ENCODE assay signal across 17 mouse cellular contexts in the genomic region with DNA sequence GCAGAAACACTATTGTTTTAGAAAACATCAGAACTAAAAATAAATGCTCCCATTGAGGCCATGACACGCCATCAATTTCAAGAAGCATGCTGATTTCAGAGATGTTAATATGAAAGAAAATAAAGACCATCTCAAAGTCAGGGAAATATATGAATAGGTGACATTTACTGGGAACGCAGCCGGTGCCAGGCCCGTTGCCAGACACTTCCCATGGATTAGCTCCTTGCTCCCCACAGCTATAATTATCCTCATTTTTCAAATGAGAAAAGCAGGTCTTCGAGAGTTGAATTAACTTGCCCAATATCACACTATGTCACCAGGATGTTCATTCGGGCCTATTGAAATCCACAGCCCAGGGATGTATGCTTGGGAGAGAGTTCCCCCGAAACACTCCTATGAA.
DNase-seq lines count a peak whose midpoint lies in the region; ATAC-seq and TF ChIP-seq lines count a peak whose summit lies in the region.
"Had no signal": no experiment of that assay in that cellular context is flagged by ENCODE, and none has a peak within 500 bp of the region (broad histone marks: within the 10 kb centered on the region; RNA-seq: fewer than 3 reads in every experiment).

No protein-coding gene starts in this region.

- no peaks in the 10 kb centered on the region for H3K9me3 ChIP-seq in forebrain, postnatal 0 days (ENCODE audit: low read length)
- no peaks in the 10 kb centered on the region for H3K9me3 ChIP-seq in midbrain, embryonic 13.5 days
- H3K9me3 ChIP-seq: limb, embryonic 15.5 days had no signal

- H3K9ac ChIP-seq in forebrain, postnatal 0 days: no peak overlapping the region
- H3K9ac ChIP-seq in midbrain, embryonic 13.5 days (replicated peaks): no peak overlapping the region
- H3K9ac ChIP-seq: limb, embryonic 15.5 days had no signal

- no peak for TF ChIP-seq POLR2A in brain, embryonic 14.5 days (IDR thresholded peaks at IDR 0.05; ENCODE audit: borderline replicate concordance, extremely low read depth, insufficient read depth, insufficient read length, poor library complexity, severe bottlenecking)
- TF ChIP-seq POLR2A in thymus, adult 2 months (IDR thresholded peaks at IDR 0.05; ENCODE audit: control insufficient read depth, extremely low read depth, insufficient read depth, low read length, poor library complexity): no peak

- no peaks in the 10 kb centered on the region for H3K36me3 ChIP-seq in forebrain, postnatal 0 days (ENCODE audit: insufficient read depth)
- H3K36me3 ChIP-seq in midbrain, embryonic 13.5 days: no peaks in the 10 kb centered on the region
- H3K36me3 ChIP-seq in thymus, adult 2 months (ENCODE audit: control insufficient read depth, insufficient read depth, low read length): no peaks in the 10 kb centered on the region
- H3K36me3 ChIP-seq: limb, embryonic 15.5 days had no signal

- DNase-seq in cerebellum, postnatal 36 days: peak; percentile 24 to 26
- DNase-seq in cerebellum, adult 9-11 months: no peak
- peak; percentile 86 for DNase-seq in brain, embryonic 14.5 days (ENCODE audit: low read depth)
- no peak for DNase-seq in forebrain, postnatal 0 days
- no peak for DNase-seq in adrenal gland, postnatal 14 days
- no peak for DNase-seq in thymus, adult 2 months
- DNase-seq in lung, postnatal 10 days: no peak
- DNase-seq: adrenal gland, adult 8-10 months; B cell, adult 2 months; heart, postnatal 10 days; kidney, postnatal 14 days; lung, adult 2 months; spleen, adult 18-20 months had no signal

- H3K4me2 ChIP-seq in forebrain, postnatal 0 days (ENCODE audit: low read depth): no peak overlapping the region
- no peak overlapping the region for H3K4me2 ChIP-seq in midbrain, embryonic 13.5 days (replicated peaks)
- H3K4me2 ChIP-seq: limb, embryonic 15.5 days had no signal

- no peak overlapping the region for H3K4me3 ChIP-seq in forebrain, postnatal 0 days (ENCODE audit: low read depth, low read length)
- no peak overlapping the region for H3K4me3 ChIP-seq in midbrain, embryonic 13.5 days (replicated peaks)
- no peak overlapping the region for H3K4me3 ChIP-seq in thymus, adult 2 months (ENCODE audit: control insufficient read depth, insufficient read depth, low read length)
- H3K4me3 ChIP-seq: left cerebral cortex, adult 2 months; limb, embryonic 15.5 days had no signal

- peaks cover 40% of the 10 kb centered on the region for H3K4me1 ChIP-seq in forebrain, postnatal 0 days (ENCODE audit: insufficient read depth)
- H3K4me1 ChIP-seq in midbrain, embryonic 13.5 days (replicated peaks): peaks cover 46% of the 10 kb centered on the region
- H3K4me1 ChIP-seq in thymus, adult 2 months (replicated peaks; ENCODE audit: control insufficient read depth, insufficient read depth, low read length): no peaks in the 10 kb centered on the region

- no peak for ATAC-seq in forebrain, postnatal 0 days
- ATAC-seq in midbrain, embryonic 13.5 days: no peak
- ATAC-seq: intestine, embryonic 16.5 days had no signal

- H3K27ac ChIP-seq in forebrain, postnatal 0 days (ENCODE audit: low read depth, low read length): peak overlapping the region; percentile 72; the same call in 1 of the 2 replicates
- H3K27ac ChIP-seq in midbrain, embryonic 13.5 days: peak overlapping the region; percentile 89
- H3K27ac ChIP-seq in thymus, adult 2 months (ENCODE audit: control insufficient read depth, insufficient read depth, low read length): no peak overlapping the region
- H3K27ac ChIP-seq: limb, embryonic 15.5 days had no signal

- no peaks in the 10 kb centered on the region for H3K27me3 ChIP-seq in forebrain, postnatal 0 days (ENCODE audit: insufficient read depth, low read length)
- no peaks in the 10 kb centered on the region for H3K27me3 ChIP-seq in midbrain, embryonic 13.5 days
- no peaks in the 10 kb centered on the region for H3K27me3 ChIP-seq in thymus, adult 2 months (ENCODE audit: control insufficient read depth, insufficient read depth, low read length)
- H3K27me3 ChIP-seq: limb, embryonic 15.5 days had no signal

- 21% methylated on average over 7 of the region's 7 CpGs for WGBS in forebrain, postnatal 0 days
- 56% methylated on average over 7 of the region's 7 CpGs for WGBS in midbrain, embryonic 13.5 days
- 96% methylated on average over 7 of the region's 7 CpGs for WGBS in thymus, adult 2 months

- TF ChIP-seq CTCF in brain, embryonic 14.5 days (IDR thresholded peaks at IDR 0.05; ENCODE audit: borderline replicate concordance, extremely low read depth, insufficient read depth, insufficient read length): no peak
- TF ChIP-seq CTCF in forebrain, postnatal 0 days (IDR thresholded peaks at IDR 0.05; ENCODE audit: low read depth): no peak
- no peak for TF ChIP-seq CTCF in thymus, adult 2 months (IDR thresholded peaks at IDR 0.05; ENCODE audit: borderline replicate concordance, control insufficient read depth, extremely low read depth, insufficient read depth, low read length, poor library complexity)

Comparison
In these comparisons a context has a peak if more than half of its experiments do, and no peak if none do; other contexts are left out.
1. DNase-seq: peak in cerebellum, postnatal 36 days (2 of 2) and brain, embryonic 14.5 days (single experiment); none in cerebellum, adult 9-11 months (single experiment), forebrain, postnatal 0 days (single experiment), adrenal gland, postnatal 14 days (single experiment), thymus, adult 2 months (single experiment) and lung, postnatal 10 days (single experiment).